Mouse (Mus musculus) CD4-positive helper T cell, adult 2 months (primary cell): ENCODE results near the gene Tfg.

Experiments used
- DNase-seq: peaks from one replicate; pipeline ENCODE4 v3.0.0-alpha.2; 2012; ENCODE audit warnings: low read depth, missing footprints, low spot score

Gene Tfg

DNA sequence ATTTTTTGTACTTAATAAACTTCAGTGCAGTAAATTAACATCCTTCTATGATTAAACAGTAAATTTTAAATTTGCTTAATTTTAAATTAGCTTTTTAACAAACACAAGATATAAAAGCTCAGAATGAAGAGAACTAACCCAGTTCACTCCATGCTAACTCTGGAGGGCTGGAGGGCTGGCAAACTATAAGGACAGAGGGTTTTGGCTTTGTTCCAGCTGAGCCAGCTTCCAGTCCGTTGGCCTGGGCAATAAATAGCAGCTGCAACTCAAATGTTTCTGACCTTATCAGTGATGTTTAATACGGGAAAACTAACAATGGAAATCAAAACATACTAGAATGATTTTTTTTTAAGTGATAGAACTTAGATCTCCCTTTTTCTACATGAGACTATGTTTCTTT lies 72.0 kb downstream of the Tfg start:
- no peak for DNase-seq
